In genomic region chr8:57528036-57528435, GRCm38 (mm10) we compare ENCODE assay signal across 21 mouse cellular contexts. TPM values are rescaled to one million over a fixed set of nuclear protein-coding genes. Genes with fewer than 3 reads are reported as not detected.
DNase-seq lines count a peak whose midpoint lies in the region; ATAC-seq and TF ChIP-seq lines count a peak whose summit lies in the region.
"Had no signal": no experiment of that assay in that cellular context is flagged by ENCODE, and none has a peak within 500 bp of the region (broad histone marks: within the 10 kb centered on the region; RNA-seq: fewer than 3 reads in every experiment).

No protein-coding gene starts in this region.

- H3K4me3 ChIP-seq in heart, embryonic 10.5 days, result no peak overlapping the region
- no peak overlapping the region for H3K4me3 ChIP-seq in limb, embryonic 15.5 days
- H3K4me3 ChIP-seq in limb, embryonic 10.5 days, result no peak overlapping the region
- H3K4me3 ChIP-seq in testis, adult 2 months (ENCODE audit: control insufficient read depth, low read depth, low read length), result peak overlapping the region; percentile 72

- peak; percentile 83 for DNase-seq in heart, adult 11 months
- no peak for DNase-seq in heart, adult 8-10 months (ENCODE audit: low spot score)
- peak; percentile 74 for DNase-seq in heart, embryonic 10.5 days (ENCODE audit: low spot score)
- no peak for DNase-seq in heart, postnatal 10 days
- DNase-seq in limb, embryonic 10.5 days (ENCODE audit: low spot score), result no peak
- no peak for DNase-seq in testis, postnatal 10 days (ENCODE audit: low spot score)
- DNase-seq: adrenal gland, adult 2 months; adrenal gland, adult 8-10 months; adrenal gland, postnatal 10 days; adrenal gland, postnatal 14 days; adrenal gland, postnatal 25 days; adrenal gland, postnatal 36 days; B cell, adult 2 months; cerebellum, adult 11 months; cerebellum, adult 11-12 months had no signal

- ATAC-seq in limb, embryonic 15.5 days (ENCODE audit: insufficient number of reproducible peaks, low FRiP score, low TSS enrichment, low read depth), result 0 out of 2 replicates have a peak, but pooled peaks have one; percentile 30
- ATAC-seq: activated CD4-positive, CD25-positive, alpha-beta regulatory T cell, adult 4 months; CD4-positive, CD25-positive, alpha-beta regulatory T cell, adult 4 months; Patski had no signal

- no peaks in the 10 kb centered on the region for H3K9me3 ChIP-seq in heart, embryonic 10.5 days
- H3K9me3 ChIP-seq in limb, embryonic 15.5 days, result no peaks in the 10 kb centered on the region
- H3K9me3 ChIP-seq in limb, embryonic 10.5 days (replicated peaks), result no peaks in the 10 kb centered on the region

- WGBS in heart, embryonic 10.5 days, result 91% methylated on average over 1 of the region's 1 CpGs
- 97% methylated on average over 1 of the region's 1 CpGs for WGBS in limb, embryonic 15.5 days
- WGBS in limb, embryonic 10.5 days, result 96% methylated on average over 1 of the region's 1 CpGs

- no peaks in the 10 kb centered on the region; the same call in 1 of the 2 replicates for H3K4me1 ChIP-seq in heart, embryonic 10.5 days
- no peaks in the 10 kb centered on the region for H3K4me1 ChIP-seq in limb, embryonic 15.5 days
- peaks cover 6% of the 10 kb centered on the region for H3K4me1 ChIP-seq in limb, embryonic 10.5 days
- H3K4me1 ChIP-seq in testis, adult 2 months (ENCODE audit: control insufficient read depth, insufficient read depth, low read length), result no peaks in the 10 kb centered on the region

- no peaks in the 10 kb centered on the region for H3K27me3 ChIP-seq in heart, embryonic 10.5 days (ENCODE audit: insufficient read depth, poor library complexity, severe bottlenecking)
- H3K27me3 ChIP-seq in limb, embryonic 15.5 days, result no peaks in the 10 kb centered on the region
- no peaks in the 10 kb centered on the region for H3K27me3 ChIP-seq in limb, embryonic 10.5 days (ENCODE audit: low read depth, poor library complexity, severe bottlenecking)
- no peaks in the 10 kb centered on the region for H3K27me3 ChIP-seq in testis, adult 2 months (ENCODE audit: control insufficient read depth, insufficient read depth, low read length)
- H3K27me3 ChIP-seq: CH12.LX, Patski had no signal

- H3K27ac ChIP-seq in heart, embryonic 10.5 days, result no peak overlapping the region
- no peak overlapping the region for H3K27ac ChIP-seq in limb, embryonic 15.5 days
- no peak overlapping the region for H3K27ac ChIP-seq in limb, embryonic 10.5 days
- H3K27ac ChIP-seq in testis, adult 2 months (ENCODE audit: control insufficient read depth, insufficient read depth, low read depth, low read length), result no peak overlapping the region

- no peak for TF ChIP-seq CTCF in testis, adult 2 months (IDR thresholded peaks at IDR 0.05; ENCODE audit: control insufficient read depth, insufficient read depth, insufficient replicate concordance, low read depth, low read length)

- no peak for TF ChIP-seq POLR2A in testis, adult 2 months (IDR thresholded peaks at IDR 0.05; ENCODE audit: control insufficient read depth, low read depth, low read length)

- H3K36me3 ChIP-seq in heart, embryonic 10.5 days, result no peaks in the 10 kb centered on the region
- peaks cover 7% of the 10 kb centered on the region; the same call in 1 of the 2 replicates for H3K36me3 ChIP-seq in limb, embryonic 15.5 days
- H3K36me3 ChIP-seq in limb, embryonic 10.5 days, result peaks cover 49% of the 10 kb centered on the region
- H3K36me3 ChIP-seq in testis, adult 2 months (ENCODE audit: control insufficient read depth, insufficient read depth, low read length), result no peaks in the 10 kb centered on the region

- no peak overlapping the region for H3K9ac ChIP-seq in limb, embryonic 15.5 days

- H3K4me2 ChIP-seq in limb, embryonic 15.5 days, result no peak overlapping the region

- intact Hi-C loops in heart, postnatal 10 days (cut with DNase I), result loop anchor here (10.0 kb wide), 1 partner anchor 643 kb away; no protein-coding TSS in a partner anchor

RNA-seq across cellular contexts. Expression of gene Hmgb2, which starts 16.3 kb away (rescaled TPM):
- 10 to 100 TPM; 14.2 to 17.3 (median 14.8) TPM for total RNA-seq in heart, adult 8-10 months (2022)
- 284 and 384 TPM in 2 replicates for polyA plus RNA-seq in heart, embryonic 10.5 days (2016; fragmentation: Nextera tagmentation; extraction: Ambion mirVana)
- total RNA-seq in heart, postnatal 10 days (2021), result 10 to 100 TPM; 66.0 to 67.2 TPM
- polyA plus RNA-seq in limb, embryonic 15.5 days (2015; fragmentation: Nextera tagmentation; extraction: Ambion mirVana), result 267 and 297 TPM in 2 replicates
- polyA plus RNA-seq in limb, embryonic 10.5 days (2016; fragmentation: Nextera tagmentation; extraction: Ambion mirVana), result 497 and 548 TPM in 2 replicates
- polyA plus RNA-seq in testis, adult 2 months (2012; rRNA removed), result 16.3 and 22.0 TPM in 2 replicates

RNA-seq across cellular contexts. Expression of gene Sap30, which starts 40.4 kb away (rescaled TPM):
- total RNA-seq in heart, adult 8-10 months (2022), result 10 to 100 TPM; 13.2 to 15.6 (median 14.3) TPM
- polyA plus RNA-seq in heart, embryonic 10.5 days (2016; fragmentation: Nextera tagmentation; extraction: Ambion mirVana), result 45.3 and 66.4 TPM in 2 replicates
- 10 to 100 TPM; 17.8 to 21.1 TPM for total RNA-seq in heart, postnatal 10 days (2021)
- polyA plus RNA-seq in limb, embryonic 15.5 days (2015; fragmentation: Nextera tagmentation; extraction: Ambion mirVana), result 26.3 and 30.2 TPM in 2 replicates
- polyA plus RNA-seq in limb, embryonic 10.5 days (2016; fragmentation: Nextera tagmentation; extraction: Ambion mirVana), result 76.5 and 82.9 TPM in 2 replicates
- polyA plus RNA-seq in testis, adult 2 months (2012; rRNA removed), result 10.5 and 12.9 TPM in 2 replicates

Comparison
In these comparisons a context has a peak if more than half of its experiments do, and no peak if none do; other contexts are left out.
1. DNase-seq: peak in heart, adult 11 months (single experiment) and heart, embryonic 10.5 days (single experiment); none in heart, adult 8-10 months (single experiment), heart, postnatal 10 days (0 of 2), limb, embryonic 10.5 days (single experiment) and testis, postnatal 10 days (single experiment).
2. RNA of gene Hmgb2, which starts 16.3 kb away (polyA plus RNA-seq): 497 to 548 TPM in limb, embryonic 10.5 days, 284 to 384 TPM in heart, embryonic 10.5 days and 267 to 297 TPM in limb, embryonic 15.5 days; 16.3 to 22.0 TPM in testis, adult 2 months; every median in the first group is over 10 times any median in the second.